Mouse (Mus musculus) forebrain, postnatal 0 days (tissue): ENCODE results near the gene Coro2a. TPM values are rescaled to one million over a fixed set of nuclear protein-coding genes. Genes with fewer than 3 reads are reported as not detected.

ENCODE experiments used
- ATAC-seq: fragments of 200-750 bp; cut with Nextera tagmentation; 2 replicates; pipeline ENCODE4 v1.8.0; 2017; ENCODE audit warnings: mild to moderate bottlenecking, moderate library complexity
- DNase-seq: peaks from one replicate; pipeline ENCODE4 v3.0.0-alpha.2; 2015
- H3K27ac ChIP-seq: fragments of 300-500 bp; sonication (generic); 2 replicates; pipeline ENCODE4 v1.5.1; 2014; ENCODE audit warnings: low read depth, mild to moderate bottlenecking, antibody characterized with exemption, low read length, moderate library complexity, mixed read lengths
- H3K27me3 ChIP-seq: fragments of 300-500 bp; sonication (generic); 2 replicates; pipeline ENCODE4 v1.6.1; 2014; ENCODE audit warnings: mild to moderate bottlenecking, low read length, mixed read lengths; ENCODE audit not compliant: insufficient read depth
- H3K36me3 ChIP-seq: fragments of 300-500 bp; sonication (generic); 2 replicates; pipeline ENCODE4 v1.6.1; 2014; ENCODE audit warnings: mild to moderate bottlenecking, moderate library complexity; ENCODE audit not compliant: insufficient read depth
- H3K4me1 ChIP-seq: fragments of 300-500 bp; sonication (generic); 2 replicates; pipeline ENCODE4 v1.6.1; 2014; ENCODE audit warnings: antibody characterized with exemption; ENCODE audit not compliant: insufficient read depth
- H3K4me2 ChIP-seq: fragments of 300-500 bp; sonication (generic); 2 replicates; pipeline ENCODE4 v1.6.1; 2014; ENCODE audit warnings: low read depth, mild to moderate bottlenecking, moderate library complexity
- H3K4me3 ChIP-seq: fragments of 300-500 bp; sonication (generic); 2 replicates; pipeline ENCODE4 v1.5.1; 2014; ENCODE audit warnings: low read depth, low read length, mixed read lengths
- H3K9ac ChIP-seq: fragments of 300-500 bp; sonication (generic); 2 replicates; pipeline ENCODE4 v1.6.1; 2014; ENCODE audit warnings: mild to moderate bottlenecking
- H3K9me3 ChIP-seq: fragments of 300-500 bp; sonication (generic); 2 replicates; pipeline ENCODE4 v1.6.1; 2016; ENCODE audit warnings: low read length
- CTCF ChIP-seq: sonication (generic); IDR thresholded peaks from 2 replicates; pipeline ENCODE4 v1.5.1; 2016; ENCODE audit warnings: antibody characterized with exemption, control low read depth, low read depth
- WGBS: fragments of 180-500 bp; shearing (Covaris S2); extraction: QIAGEN DNeasy Blood & Tissue Kit; methylation state at CpG from one replicate; pipeline ENCODE4 v1.1.7; 2014; 5-methylcytosine and 5-hydroxymethylcytosine counted together
- polyA plus RNA-seq: library from polyadenylated mRNA; unstranded; fragments of >200 nt; fragmentation: Nextera tagmentation; extraction: Ambion mirVana; gene quantifications from 2 replicates; pipeline ENCODE4 v1.2.1, GENCODE M21; 2015
- total RNA-seq: library from RNA; depleted of rRNA; stranded (reverse); fragments of >200 nt; gene quantifications from 2 replicates; pipeline ENCODE4 v1.2.3, GENCODE M21; 2014; rRNA removed

Coro2a gene
- total and polyA plus RNA-seq, 2 experiments from 2014 or later, result 7.5 to 20.6 TPM

GRCm38 (mm10) chr4:46497286-46497892, 104.6 kb downstream of the Coro2a start:
- TF ChIP-seq CTCF, result peak; percentile 91
- DNase-seq (peak; percentile 70), ATAC-seq (peak; percentile 55; the same call in 1 of the 2 replicates)
- no peaks in the 10 kb centered on the region for H3K27me3 ChIP-seq
- no peak overlapping the region for H3K4me2 ChIP-seq
- H3K9ac ChIP-seq, result no peak overlapping the region
- H3K9me3 ChIP-seq, result no peaks in the 10 kb centered on the region
- no peaks in the 10 kb centered on the region for H3K4me1 ChIP-seq
- no peak overlapping the region for H3K4me3 ChIP-seq
- 51% methylated on average over 4 of the region's 4 CpGs for WGBS
- H3K36me3 ChIP-seq, result peaks cover 66% of the 10 kb centered on the region
- no peak overlapping the region for H3K27ac ChIP-seq

- WGBS, result 91% methylated on average over 12 of the region's 12 CpGs
- no peak overlapping the region for H3K4me3 ChIP-seq
- H3K27me3 ChIP-seq, result no peaks in the 10 kb centered on the region
- peaks cover 49% of the 10 kb centered on the region for H3K36me3 ChIP-seq
- TF ChIP-seq CTCF, result no peak
- ATAC-seq (no peak), DNase-seq (no peak)
- no peaks in the 10 kb centered on the region for H3K9me3 ChIP-seq
- H3K27ac ChIP-seq, result no peak overlapping the region
- peaks cover under 1% of the 10 kb centered on the region; the same call in 1 of the 2 replicates for H3K4me1 ChIP-seq
- no peak overlapping the region for H3K9ac ChIP-seq
- H3K4me2 ChIP-seq, result no peak overlapping the region
These were observed 106.5 kb downstream of the Coro2a start for GRCm38 (mm10) chr4:46495543-46495942.

GRCm38 (mm10) chr4:46493071-46493470, 108.9 kb downstream of the Coro2a start:
- no peak for TF ChIP-seq CTCF
- peaks cover 36% of the 10 kb centered on the region for H3K36me3 ChIP-seq
- no peak overlapping the region for H3K27ac ChIP-seq
- H3K27me3 ChIP-seq, result no peaks in the 10 kb centered on the region
- 93% methylated on average over 6 of the region's 6 CpGs for WGBS
- no peaks in the 10 kb centered on the region for H3K9me3 ChIP-seq
- no peak overlapping the region for H3K4me2 ChIP-seq
- H3K4me3 ChIP-seq, result no peak overlapping the region
- H3K9ac ChIP-seq, result no peak overlapping the region
- DNase-seq (no peak), ATAC-seq (no peak)
- H3K4me1 ChIP-seq, result peaks cover 9% of the 10 kb centered on the region; the same call in 1 of the 2 replicates

GRCm38 (mm10) chr4:46489028-46489925, 112.7 kb downstream of the Coro2a start, which contains the start of gene Nans:
Nans (plus strand) TSS chr4:46489248.
- peaks cover 9% of the 10 kb centered on the region; the same call in 1 of the 2 replicates for H3K4me1 ChIP-seq

GRCm38 (mm10) chr4:46487348-46487747, 114.7 kb downstream of the Coro2a start:
- Histone ChIP-seq H3K4me3 (no peak overlapping the region), H3K4me2 (no peak overlapping the region), H3K9me3 (no peaks in the 10 kb centered on the region), H3K27me3 (no peaks in the 10 kb centered on the region), H3K4me1 (peaks cover 9% of the 10 kb centered on the region; the same call in 1 of the 2 replicates), H3K9ac (no peak overlapping the region), H3K27ac (no peak overlapping the region), H3K36me3 (no peaks in the 10 kb centered on the region)
- WGBS, result 90% methylated on average over 5 of the region's 5 CpGs
- ATAC-seq (no peak), DNase-seq (no peak)
- TF ChIP-seq CTCF, result no peak

More at GRCm38 (mm10) chr4:46489028-46489925, 112.7 kb downstream of the Coro2a start, which contains the start of gene Nans:
- ATAC-seq (peak; percentile 100), DNase-seq (peak; percentile 97)
- peak within 1 kb of the TSS; percentile 71 for H3K9ac ChIP-seq
- WGBS, result under 1% methylated on average over 57 of the region's 58 CpGs
- no peaks in the 10 kb centered on the region for H3K9me3 ChIP-seq
- no peaks in the 10 kb centered on the region for H3K27me3 ChIP-seq
- peak within 1 kb of the TSS; percentile 69 for H3K27ac ChIP-seq
- no peak for TF ChIP-seq CTCF
- peaks cover 12% of the 10 kb centered on the region for H3K36me3 ChIP-seq
- H3K4me2 ChIP-seq, result peak within 1 kb of the TSS; percentile 76
- peak within 1 kb of the TSS; percentile 85 for H3K4me3 ChIP-seq

Other genes with a start within 250 kb of the Coro2a start
- gene Trmo, start 212.8 kb downstream of the Coro2a start, total RNA-seq, result 9.0 and 10.4 TPM in 2 replicates
- 6.5 and 6.7 TPM in 2 replicates for gene Trmo, start 212.8 kb downstream of the Coro2a start, polyA plus RNA-seq
- gene Hemgn, start 188.7 kb downstream of the Coro2a start, total RNA-seq, result not detected in 2 replicates
- not detected in 2 replicates for gene Hemgn, start 188.7 kb downstream of the Coro2a start, polyA plus RNA-seq
- 3.4 and 4.7 TPM in 2 replicates for gene Anp32b, start 151.3 kb downstream of the Coro2a start, total RNA-seq
- 60.2 and 65.9 TPM in 2 replicates for gene Anp32b, start 151.3 kb downstream of the Coro2a start, polyA plus RNA-seq
- 87.1 and 89.3 TPM in 2 replicates for gene Nans, start 113.0 kb downstream of the Coro2a start, total RNA-seq
- 69.8 and 70.2 TPM in 2 replicates for gene Nans, start 113.0 kb downstream of the Coro2a start, polyA plus RNA-seq
- gene Trim14, start 66.1 kb downstream of the Coro2a start, total RNA-seq, result 1.4 and 1.8 TPM in 2 replicates
- 0.73 and 0.82 TPM in 2 replicates for gene Trim14, start 66.1 kb downstream of the Coro2a start, polyA plus RNA-seq
- gene Tbc1d2, start 48.0 kb upstream of the Coro2a start, total RNA-seq, result 0.77 and 1.5 TPM in 2 replicates
- 0.47 and 0.67 TPM in 2 replicates for gene Tbc1d2, start 48.0 kb upstream of the Coro2a start, polyA plus RNA-seq